Mouse (Mus musculus) heart, postnatal 14 days (tissue): Measurements from ENCODE around the gene Vstm5. TPM values are rescaled to one million over a fixed set of nuclear protein-coding genes. Genes with fewer than 3 reads are reported as not detected.

ENCODE experiments used
- DNase-seq, 2 experiments: peaks; one replicate each; pipeline ENCODE4 v3.0.0; 2021 to 2022
- intact Hi-C: fragments of 180-260 bp; cut with DNase I; formaldehyde crosslinking; loops from one replicate; pipeline ENCODE4 v1.15.1; 2025
- total RNA-seq, 2 experiments: library from RNA; stranded (reverse); gene quantifications; 2 replicates each; pipeline ENCODE4 v1.2.3; 2021

Gene Vstm5
- total RNA-seq, 2 experiments from 2014 or later: 0.56 to 0.57 TPM

DNA sequence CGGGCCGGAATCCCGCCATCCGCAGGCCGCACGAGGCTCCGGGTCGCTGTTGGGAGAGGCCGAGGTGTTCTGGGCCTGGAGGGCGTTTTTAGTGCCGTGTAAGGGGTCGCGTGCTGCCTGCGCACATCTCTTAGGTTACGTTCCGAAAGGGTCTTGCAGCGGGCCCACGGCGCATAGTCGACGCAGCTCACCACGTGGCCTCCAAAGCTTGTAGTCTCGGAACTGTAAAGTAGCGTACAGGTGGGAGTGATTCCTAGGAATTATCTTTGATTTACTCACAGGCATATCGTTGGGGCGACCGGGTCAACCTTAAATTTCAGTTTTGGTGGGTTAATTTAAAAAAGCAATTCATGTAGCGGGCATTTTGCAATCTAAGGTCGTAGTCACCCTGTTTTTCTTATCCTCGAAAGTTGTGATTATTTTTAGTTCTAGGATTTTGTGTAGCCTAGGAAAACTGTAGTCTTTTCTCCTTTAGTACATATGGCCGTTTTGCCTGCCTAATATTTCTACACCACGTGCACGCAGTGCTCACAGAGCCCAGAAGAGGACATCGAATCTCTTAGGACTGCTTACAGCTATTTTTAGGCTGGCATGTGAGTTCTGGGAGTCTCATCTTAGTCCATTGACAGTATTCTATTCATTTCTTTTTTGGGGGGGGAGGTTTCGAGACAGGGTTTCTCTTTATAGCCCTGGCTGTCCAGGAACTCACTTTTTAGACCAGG is 67.7 kb downstream of the Vstm5 start, which contains the start of gene 4931406C07Rik:
4931406C07Rik (minus strand) TSS at position 51 of the 722 bp plus-strand sequence.
- intact Hi-C loops: no loop called here
- DNase-seq: peak in 1 of 2 experiments; percentile 17

DNA sequence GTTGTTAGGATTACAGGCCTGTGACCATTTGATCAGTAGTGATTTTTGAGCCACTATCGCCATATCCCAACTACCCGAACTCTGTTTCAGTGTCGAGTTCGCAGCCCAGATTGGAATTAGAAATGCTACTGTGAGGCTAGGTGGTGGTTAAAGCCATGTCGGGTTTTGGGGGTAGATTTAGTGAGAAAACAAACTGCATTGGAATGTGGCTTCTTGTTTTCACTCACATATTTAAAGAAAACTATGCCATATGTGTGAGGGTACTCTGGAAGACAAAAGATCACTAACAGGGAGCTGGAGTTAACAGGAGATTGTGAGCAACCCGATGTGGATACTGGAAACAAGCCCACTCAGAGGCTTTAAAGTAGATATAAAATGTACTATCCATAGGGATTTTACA is 68.4 kb downstream of the Vstm5 start:
- DNase-seq: no peak
- intact Hi-C loops: no loop called here

DNA sequence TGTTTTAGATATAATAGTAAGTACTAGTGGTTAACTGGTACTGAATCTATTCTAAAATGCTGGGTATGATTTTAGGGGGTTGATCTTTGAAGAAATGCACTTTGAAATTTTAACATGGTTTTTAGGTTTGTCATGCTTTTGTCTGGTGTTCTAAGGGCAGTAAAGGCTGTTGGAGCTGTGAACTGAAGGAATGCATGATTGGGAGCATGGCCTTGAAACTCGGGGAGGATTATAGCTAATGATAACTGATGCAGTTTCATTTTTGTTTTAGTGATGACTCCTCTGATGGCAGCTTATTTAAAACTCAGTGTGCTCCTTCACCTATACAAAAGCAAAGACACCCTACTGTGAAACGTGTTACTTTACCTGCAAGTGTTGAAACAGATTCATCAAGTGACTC is 69.4 kb downstream of the Vstm5 start:
- intact Hi-C loops: no loop called here
- DNase-seq: no peak

Other genes with a start within 250 kb of the Vstm5 start
- gene Panx1, start 193.6 kb upstream of the Vstm5 start, total RNA-seq: 1 to 10 TPM; 6.2 to 6.4 TPM
- gene Hephl1, start 126.9 kb upstream of the Vstm5 start, total RNA-seq: under 1 TPM; 0.10 to 0.14 TPM
- gene Med17, start 40.9 kb downstream of the Vstm5 start, total RNA-seq: 10 to 100 TPM; 16.4 to 17.5 TPM
- gene Taf1d, start 67.2 kb downstream of the Vstm5 start, total RNA-seq: 10 to 100 TPM; 30.0 to 41.7 TPM
- 10 to 100 TPM in 1 of 2 experiments, 1 to 10 TPM in 1; 7.0 to 10.7 TPM for gene 4931406C07Rik, start 67.4 kb downstream of the Vstm5 start, total RNA-seq
- 10 to 100 TPM in 1 of 2 experiments, 1 to 10 TPM in 1; 8.1 to 10.5 TPM for gene Cep295, start 118.7 kb downstream of the Vstm5 start, total RNA-seq